ENCODE assay signal across 8 mouse cellular contexts in the genomic region with DNA sequence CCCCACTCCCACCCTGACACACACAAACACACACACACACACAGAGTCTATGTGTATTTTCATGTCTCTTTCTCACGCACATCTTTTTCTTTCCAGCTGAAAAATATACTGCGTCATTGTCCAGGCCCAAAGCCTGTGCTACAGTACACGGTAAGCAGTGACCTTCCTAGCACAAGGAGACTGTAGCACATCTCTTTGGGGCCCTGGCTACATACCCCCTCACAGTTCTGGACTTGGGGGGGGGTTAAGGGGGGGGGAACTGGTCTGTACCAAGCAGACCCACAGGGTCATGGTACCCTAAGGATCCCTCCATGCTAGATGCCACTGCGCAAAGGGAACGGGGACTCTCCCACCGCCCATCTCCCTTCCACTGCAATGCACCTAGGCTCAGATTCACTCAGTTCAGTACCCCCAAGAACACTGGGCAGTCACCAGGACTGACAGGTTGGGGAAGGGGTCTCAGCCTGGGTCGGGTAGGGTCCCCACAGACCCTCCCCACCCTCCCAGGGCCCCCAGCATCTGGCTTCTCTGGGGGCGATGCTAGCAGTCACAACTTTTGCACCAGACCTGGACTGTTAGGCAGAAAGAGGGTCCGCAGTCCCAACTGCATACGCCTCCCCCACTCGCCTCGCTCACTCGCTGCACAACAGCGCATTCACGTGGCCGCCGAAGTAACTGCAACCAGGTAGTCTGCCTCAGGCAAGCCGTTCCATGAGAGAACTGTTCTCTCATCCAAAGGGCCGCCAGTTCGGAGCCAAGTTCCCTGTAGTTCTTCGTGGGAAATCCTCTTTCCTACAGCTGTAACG.
DNase-seq lines count a peak whose midpoint lies in the region; ATAC-seq and TF ChIP-seq lines count a peak whose summit lies in the region.

No protein-coding gene starts in this region.

- peak; percentile 56; the same call in 1 of the 2 replicates for ATAC-seq in hindbrain, embryonic 14.5 days (ENCODE audit: low FRiP score)

- H3K4me3 ChIP-seq in cerebellum, adult 2 months (replicated peaks; ENCODE audit: insufficient read depth, low read depth, low read length), result no peak overlapping the region
- no peak overlapping the region for H3K4me3 ChIP-seq in hindbrain, embryonic 14.5 days (replicated peaks; ENCODE audit: low read length)

- H3K27me3 ChIP-seq in cerebellum, adult 2 months (ENCODE audit: control insufficient read depth, insufficient read depth, low read length), result no peaks in the 10 kb centered on the region
- no peaks in the 10 kb centered on the region for H3K27me3 ChIP-seq in hindbrain, embryonic 14.5 days (ENCODE audit: control insufficient read depth, insufficient read depth, low read length)

- no peak overlapping the region for H3K27ac ChIP-seq in cerebellum, adult 2 months (ENCODE audit: insufficient read depth, low read length)
- H3K27ac ChIP-seq in hindbrain, embryonic 14.5 days, result peak overlapping the region; percentile 51; the same call in 1 of the 2 replicates

- no peaks in the 10 kb centered on the region for H3K4me1 ChIP-seq in cerebellum, adult 2 months (ENCODE audit: control insufficient read depth, insufficient read depth, low read length)
- H3K4me1 ChIP-seq in hindbrain, embryonic 14.5 days (replicated peaks; ENCODE audit: control insufficient read depth, insufficient read depth, low read length), result peaks cover 19% of the 10 kb centered on the region

- TF ChIP-seq CTCF in cerebellum, adult 2 months (IDR thresholded peaks at IDR 0.05; ENCODE audit: borderline replicate concordance, insufficient read depth, low read depth, low read length), result peak; percentile 79

- no peaks in the 10 kb centered on the region for H3K9me3 ChIP-seq in hindbrain, embryonic 14.5 days (ENCODE audit: control insufficient read depth, low read length)

- H3K4me2 ChIP-seq in hindbrain, embryonic 14.5 days (replicated peaks), result no peak overlapping the region

- TF ChIP-seq POLR2A in cerebellum, adult 2 months (IDR thresholded peaks at IDR 0.05; ENCODE audit: borderline replicate concordance, insufficient read depth, low read length), result no peak

- no peak overlapping the region for H3K9ac ChIP-seq in hindbrain, embryonic 14.5 days

- 16% methylated on average over 22 of the region's 22 CpGs for WGBS in cerebellum, adult 2 months
- 17% methylated on average over 22 of the region's 22 CpGs for WGBS in hindbrain, embryonic 14.5 days

- no peaks in the 10 kb centered on the region for H3K36me3 ChIP-seq in hindbrain, embryonic 14.5 days (replicated peaks; ENCODE audit: control insufficient read depth, insufficient read depth)

- peak; percentile 63 for DNase-seq in ES-CJ7 (ENCODE audit: low read depth, low spot score)
- DNase-seq in cerebellum, adult 2 months, result peak; percentile 12 to 48
- DNase-seq in frontal cortex, adult 2 months (ENCODE audit: extremely low spot score in 1 of 2, low spot score in 1 of 2), result peak; percentile 16 to 78
- peak; percentile 85 for DNase-seq in hindbrain, embryonic 14.5 days (ENCODE audit: low spot score)
- peak; percentile 73 to 87 for DNase-seq in layer of hippocampus, postnatal 25 days (ENCODE audit: extremely low spot score in 1 of 2, low spot score in 1 of 2)
- DNase-seq in lung, postnatal 4 days, result peak; percentile 78 to 85
- peak; percentile 86 for DNase-seq in right cerebral cortex, postnatal 14 days
- peak; percentile 70 for DNase-seq in urinary bladder, postnatal 14 days (ENCODE audit: low spot score)

Comparison
In these comparisons a context has a peak if more than half of its experiments do, and no peak if none do; other contexts are left out.
1. DNase-seq: peak in every context shown above with its lines; median percentile 86 in right cerebral cortex, postnatal 14 days; 85 in hindbrain, embryonic 14.5 days; 82 in lung, postnatal 4 days; 80 in layer of hippocampus, postnatal 25 days; 70 in urinary bladder, postnatal 14 days; 63 in ES-CJ7; 47 in frontal cortex, adult 2 months; 30 in cerebellum, adult 2 months.